8 mouse cellular contexts compared by ENCODE assay signal in the genomic region with DNA sequence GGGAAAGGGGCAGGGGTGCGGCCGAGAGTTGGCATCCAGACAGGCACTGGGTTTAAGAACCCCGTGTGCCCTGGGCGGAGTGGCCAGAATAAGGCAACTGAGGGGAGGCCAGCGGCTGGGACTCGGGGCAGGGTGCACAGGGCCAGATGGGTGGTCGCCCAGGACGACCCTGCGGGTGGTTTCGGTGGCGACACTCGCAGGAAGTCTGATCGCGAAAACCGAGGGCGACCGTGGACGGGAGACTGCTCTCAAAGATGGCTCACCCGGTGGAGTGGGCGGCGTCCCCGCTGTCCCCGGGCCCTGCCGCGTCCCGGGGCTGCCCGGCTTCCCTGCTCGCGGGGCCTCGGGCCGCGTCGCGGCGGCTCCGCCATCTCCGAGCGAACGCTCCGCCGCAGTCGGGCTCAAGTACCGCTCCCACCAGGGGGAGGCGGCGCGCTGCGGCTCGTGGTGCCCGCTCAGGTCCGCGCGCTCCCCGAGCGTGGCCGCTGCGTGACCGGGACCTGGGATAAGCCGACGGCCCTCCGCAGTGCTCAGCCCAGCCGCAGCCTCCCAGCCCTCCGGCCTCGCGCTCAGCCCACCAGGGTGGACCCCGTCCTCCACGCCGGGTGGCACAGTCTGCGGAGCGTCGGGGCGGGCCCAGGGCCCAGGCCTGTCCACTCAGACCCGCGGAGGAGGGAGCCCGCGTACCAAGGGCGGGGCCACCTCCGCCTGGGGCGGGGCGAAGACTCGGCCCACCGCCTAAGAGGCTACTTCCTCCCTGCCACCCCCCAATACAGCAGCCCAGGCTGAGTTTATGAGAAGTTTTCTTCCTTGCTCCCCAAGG. TPM values are rescaled to one million over a fixed set of nuclear protein-coding genes. Genes with fewer than 3 reads are reported as not detected.
DNase-seq lines count a peak whose midpoint lies in the region; ATAC-seq and TF ChIP-seq lines count a peak whose summit lies in the region.

Ndst2 (minus strand) TSS at position 611 of the 823 bp plus-strand sequence.

- peak; percentile 99 for ATAC-seq in forebrain, embryonic 14.5 days
- peak; percentile 98 for ATAC-seq in neural tube, embryonic 15.5 days (ENCODE audit: low FRiP score)

- intact Hi-C loops in heart, postnatal 14 days (cut with DNase I), result no loop called here

- peak within 1 kb of the TSS; percentile 70 for H3K9ac ChIP-seq in ES-Bruce4 (ENCODE audit: low read depth, poor library complexity, severe bottlenecking)
- H3K9ac ChIP-seq in forebrain, embryonic 14.5 days (ENCODE audit: low read length), result peak within 1 kb of the TSS; percentile 84
- peak within 1 kb of the TSS; percentile 74 for H3K9ac ChIP-seq in neural tube, embryonic 15.5 days (replicated peaks)

- peaks cover 4% of the 10 kb centered on the region for H3K36me3 ChIP-seq in ES-Bruce4 (ENCODE audit: control insufficient read depth, insufficient read depth, low read length, poor library complexity, severe bottlenecking)
- peaks cover 43% of the 10 kb centered on the region for H3K36me3 ChIP-seq in forebrain, embryonic 14.5 days (ENCODE audit: control insufficient read depth, insufficient read depth, low read length)
- H3K36me3 ChIP-seq in neural tube, embryonic 15.5 days, result peaks cover 58% of the 10 kb centered on the region

- H3K4me3 ChIP-seq in ES-Bruce4 (ENCODE audit: low read depth, low read length), result peak within 1 kb of the TSS; percentile 55
- H3K4me3 ChIP-seq in forebrain, embryonic 14.5 days (ENCODE audit: low read depth, low read length), result peak within 1 kb of the TSS; percentile 75
- H3K4me3 ChIP-seq in neural tube, embryonic 15.5 days (replicated peaks), result peak within 1 kb of the TSS; percentile 59

- TF ChIP-seq EP300 in ES-Bruce4 (IDR thresholded peaks at IDR 0.05; ENCODE audit: insufficient read depth, low read depth, low read length), result no peak

- DNase-seq in cerebellum, adult 11 months, result peak; percentile 87
- peak; percentile 92 for DNase-seq in forebrain, embryonic 14.5 days (ENCODE audit: low spot score)
- DNase-seq in heart, postnatal 14 days, result peak; percentile 90 to 91
- peak; percentile 85 for DNase-seq in layer of hippocampus, adult 11-12 months (ENCODE audit: low spot score)
- peak; percentile 89 to 92 for DNase-seq in lung, adult 18-20 months
- peak; percentile 86 for DNase-seq in testis, postnatal 14 days (ENCODE audit: low spot score)

- peak within 1 kb of the TSS; percentile 85 for H3K4me2 ChIP-seq in forebrain, embryonic 14.5 days (ENCODE audit: low read length)
- peak within 1 kb of the TSS; percentile 86 for H3K4me2 ChIP-seq in neural tube, embryonic 15.5 days

- TF ChIP-seq CTCF in ES-Bruce4 (IDR thresholded peaks at IDR 0.05; ENCODE audit: low read depth, low read length), result no peak

- under 1% methylated on average over 81 of the region's 81 CpGs for WGBS in forebrain, embryonic 14.5 days
- 0% methylated on average over 75 of the region's 81 CpGs for WGBS in neural tube, embryonic 15.5 days

- no peaks in the 10 kb centered on the region for H3K4me1 ChIP-seq in ES-Bruce4 (ENCODE audit: control insufficient read depth, insufficient read depth, low read length)
- H3K4me1 ChIP-seq in forebrain, embryonic 14.5 days (ENCODE audit: control insufficient read depth, insufficient read depth, low read length), result peaks cover 5% of the 10 kb centered on the region; the same call in 1 of the 2 replicates
- H3K4me1 ChIP-seq in neural tube, embryonic 15.5 days, result peaks cover 34% of the 10 kb centered on the region

- no peak within 1 kb of the TSS for H3K27ac ChIP-seq in ES-Bruce4 (ENCODE audit: insufficient read depth, low read length)
- H3K27ac ChIP-seq in forebrain, embryonic 14.5 days (ENCODE audit: low read depth, low read length), result peak within 1 kb of the TSS; percentile 71
- H3K27ac ChIP-seq in neural tube, embryonic 15.5 days (replicated peaks), result peak within 1 kb of the TSS; percentile 81

- H3K9me3 ChIP-seq in ES-Bruce4 (replicated peaks; ENCODE audit: control insufficient read depth, insufficient read depth, low read length, poor library complexity, severe bottlenecking), result no peaks in the 10 kb centered on the region
- H3K9me3 ChIP-seq in forebrain, embryonic 14.5 days (replicated peaks; ENCODE audit: control insufficient read depth, low read length), result no peaks in the 10 kb centered on the region
- H3K9me3 ChIP-seq in neural tube, embryonic 15.5 days (replicated peaks), result no peaks in the 10 kb centered on the region

- no peaks in the 10 kb centered on the region for H3K27me3 ChIP-seq in ES-Bruce4 (ENCODE audit: control insufficient read depth, insufficient read depth, low read length, poor library complexity, severe bottlenecking)
- no peaks in the 10 kb centered on the region for H3K27me3 ChIP-seq in forebrain, embryonic 14.5 days (replicated peaks; ENCODE audit: control insufficient read depth, insufficient read depth, low read length)
- H3K27me3 ChIP-seq in neural tube, embryonic 15.5 days (replicated peaks), result no peaks in the 10 kb centered on the region

- no peak for TF ChIP-seq POLR2A in ES-Bruce4 (IDR thresholded peaks at IDR 0.05; ENCODE audit: insufficient read depth, low read length)

RNA-seq across cellular contexts. Expression of gene Ndst2, which starts in this region (rescaled TPM):
- polyA plus RNA-seq in ES-Bruce4 (2011; ENCODE audit: insufficient read depth, insufficient read length, low read depth, missing spikeins), result 11.0 and 11.1 TPM in 2 replicates
- polyA plus RNA-seq in forebrain, embryonic 14.5 days (2014; fragmentation: Nextera tagmentation; extraction: Ambion mirVana), result 12.5 and 14.2 TPM in 2 replicates
- total RNA-seq in heart, postnatal 14 days (2021), result 10 to 100 TPM; 13.6 to 15.4 TPM
- polyA plus RNA-seq in neural tube, embryonic 15.5 days (2015; fragmentation: Nextera tagmentation; extraction: Ambion mirVana), result 17.1 and 19.3 TPM in 2 replicates
